Mouse (Mus musculus): ENCODE results near the gene Cenpn.

The Cenpn gene

GRCm38 (mm10) chr8:116921337-116922059 lies at the start of gene Cenpn, which contains the start of gene Cmc2:
Cenpn (plus strand) TSS chr8:116921730.
Cmc2 (minus strand) TSS chr8:116921455.
- DNase-seq (ENCODE audit: low spot score) = peak; percentile 65

GRCm38 (mm10) chr8:116872761-116873342 lies 48.7 kb upstream of the Cenpn start:
- DNase-seq (ENCODE audit: low spot score) = no peak

- no peak for DNase-seq (ENCODE audit: low spot score)
These were observed 47.9 kb upstream of the Cenpn start for GRCm38 (mm10) chr8:116873586-116873985.

GRCm38 (mm10) chr8:116873986-116874385 lies 47.5 kb upstream of the Cenpn start:
- no peak for DNase-seq (ENCODE audit: low spot score)

GRCm38 (mm10) chr8:116875798-116876450 lies 45.6 kb upstream of the Cenpn start:
- DNase-seq (ENCODE audit: low spot score) = no peak

GRCm38 (mm10) chr8:116881396-116881795 lies 40.1 kb upstream of the Cenpn start:
- DNase-seq (ENCODE audit: low spot score) = no peak

- no peak for DNase-seq (ENCODE audit: low spot score)
These were observed 33.7 kb upstream of the Cenpn start for GRCm38 (mm10) chr8:116887813-116888212.

GRCm38 (mm10) chr8:116891446-116891845 lies 30.1 kb upstream of the Cenpn start:
- DNase-seq (ENCODE audit: low spot score) = no peak

GRCm38 (mm10) chr8:116892130-116892529 lies 29.4 kb upstream of the Cenpn start:
- DNase-seq (ENCODE audit: low spot score) = no peak

GRCm38 (mm10) chr8:116892636-116893035 lies 28.9 kb upstream of the Cenpn start:
- DNase-seq (ENCODE audit: low spot score) = no peak

- DNase-seq (ENCODE audit: low spot score) = no peak
These were observed 27.6 kb upstream of the Cenpn start for GRCm38 (mm10) chr8:116893938-116894337.

GRCm38 (mm10) chr8:116895521-116895920 lies 26.0 kb upstream of the Cenpn start:
- DNase-seq (ENCODE audit: low spot score) = no peak

- no peak for DNase-seq (ENCODE audit: low spot score)
These were observed 16.8 kb upstream of the Cenpn start for GRCm38 (mm10) chr8:116904736-116905135.

GRCm38 (mm10) chr8:116905252-116905651 lies 16.3 kb upstream of the Cenpn start:
- no peak for DNase-seq (ENCODE audit: low spot score)

GRCm38 (mm10) chr8:116905836-116906235 lies 15.7 kb upstream of the Cenpn start:
- no peak for DNase-seq (ENCODE audit: low spot score)

- DNase-seq (ENCODE audit: low spot score) = no peak
These were observed 559 bp upstream of the Cenpn start for GRCm38 (mm10) chr8:116921005-116921336.

- no peak for DNase-seq (ENCODE audit: low spot score)
These were observed 679 bp downstream of the Cenpn start for GRCm38 (mm10) chr8:116922060-116922757.

GRCm38 (mm10) chr8:116923526-116923925 lies 2.0 kb downstream of the Cenpn start:
- no peak for DNase-seq (ENCODE audit: low spot score)

GRCm38 (mm10) chr8:116927880-116928279 lies 6.3 kb downstream of the Cenpn start:
- no peak for DNase-seq (ENCODE audit: low spot score)

- DNase-seq (ENCODE audit: low spot score) = no peak
These were observed 7.1 kb downstream of the Cenpn start for GRCm38 (mm10) chr8:116928588-116928987.

GRCm38 (mm10) chr8:116934976-116935375 lies 13.4 kb downstream of the Cenpn start:
- DNase-seq (ENCODE audit: low spot score) = no peak

- DNase-seq (ENCODE audit: low spot score) = no peak
These were observed 14.0 kb downstream of the Cenpn start for GRCm38 (mm10) chr8:116935506-116935905.
